Mouse (Mus musculus) left cerebral cortex, adult 2 months (tissue): Measurements from ENCODE around the gene Atg4c. TPM values are rescaled to one million over a fixed set of nuclear protein-coding genes. Genes with fewer than 3 reads are reported as not detected.

Experiments
- DNase-seq, 2 experiments: peaks; one replicate each; pipeline ENCODE4 v3.0.0; 2021 to 2022; ENCODE audit warnings: low spot score in 2 of 2, mixed read lengths in 1 of 2; ENCODE audit errors: extremely low spot score in 1 of 2
- H3K27ac ChIP-seq: fragments of 200-600 bp; 2 replicates; pipeline ENCODE4 v1.8.1; 2022
- H3K4me3 ChIP-seq: fragments of 200-600 bp; 2 replicates; pipeline ENCODE4 v1.8.1; 2022
- CTCF ChIP-seq: fragments of 200-600 bp; IDR thresholded peaks from 2 replicates; pipeline ENCODE4 v1.8.1; 2022; ENCODE audit warnings: antibody characterized with exemption, mild to moderate bottlenecking, moderate library complexity
- intact Hi-C: fragments of 180-260 bp; cut with DNase I; formaldehyde crosslinking; loops from one replicate; pipeline ENCODE4 v1.15.1; 2025
- total RNA-seq, 2 experiments: library from RNA; stranded (reverse); gene quantifications; 2 replicates each; pipeline ENCODE4 v1.2.3; 2021

Atg4c gene
- total RNA-seq, 2 experiments from 2014 or later: 44.8 to 46.8 TPM

GRCm38 (mm10) chr4:99174265-99174664 lies 19.5 kb upstream of the Atg4c start:
- TF ChIP-seq CTCF: no peak
- intact Hi-C loops: no loop called here

DNA sequence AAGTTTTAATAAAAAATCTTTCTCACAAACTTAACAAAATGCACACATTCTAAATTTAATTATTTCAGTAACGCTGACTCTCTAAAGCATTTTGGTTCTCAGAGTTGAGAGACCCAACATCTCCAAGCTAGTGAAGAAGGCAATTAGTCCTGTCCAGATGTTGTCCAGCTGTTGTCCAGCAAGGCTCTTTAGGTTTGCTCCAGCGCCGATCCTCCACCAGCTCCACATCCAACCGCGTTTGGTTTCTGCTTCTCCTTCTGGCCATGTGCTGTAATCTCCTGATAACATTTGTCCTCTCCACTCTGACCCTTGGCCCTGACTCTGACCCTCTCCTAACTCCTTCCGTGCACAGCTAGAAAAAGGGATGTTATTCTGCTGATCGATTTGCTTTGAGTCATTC lies 16.9 kb upstream of the Atg4c start:
- DNase-seq: no peak
- intact Hi-C loops: no loop called here
- no peak overlapping the region for H3K4me3 ChIP-seq
- TF ChIP-seq CTCF: no peak
- H3K27ac ChIP-seq: no peak overlapping the region

More at GRCm38 (mm10) chr4:99174265-99174664, 19.5 kb upstream of the Atg4c start:
- no peak for DNase-seq
- no peak overlapping the region for H3K27ac ChIP-seq
- no peak overlapping the region for H3K4me3 ChIP-seq

- intact Hi-C loops: no loop called here
- H3K4me3 ChIP-seq: no peak overlapping the region
- DNase-seq: no peak
- H3K27ac ChIP-seq: no peak overlapping the region
- no peak for TF ChIP-seq CTCF
Measured at GRCm38 (mm10) chr4:99177255-99177654, 16.5 kb upstream of the Atg4c start.

DNA sequence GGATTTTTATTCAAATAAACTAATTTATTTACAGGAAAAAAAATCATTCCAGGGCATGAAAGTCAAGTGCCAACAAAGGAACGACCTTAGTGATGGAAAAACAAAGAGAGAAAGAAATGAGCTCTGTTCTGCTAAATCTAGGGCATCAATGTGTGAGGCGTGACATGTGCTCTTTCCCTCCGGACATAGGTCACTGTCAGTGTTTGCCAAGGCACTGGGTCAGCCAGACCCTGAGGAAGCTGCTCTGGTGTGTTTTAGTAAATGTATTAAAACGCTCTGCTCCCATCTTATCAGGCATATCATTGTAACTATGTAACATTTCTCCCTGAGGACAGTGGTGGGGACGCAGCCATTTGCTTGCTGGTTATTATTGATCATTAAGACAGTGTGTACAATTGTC lies 14.9 kb upstream of the Atg4c start:
- no peak for TF ChIP-seq CTCF
- Histone ChIP-seq H3K27ac (no peak overlapping the region), H3K4me3 (no peak overlapping the region)
- no peak for DNase-seq
- intact Hi-C loops: no loop called here

- DNase-seq: no peak
- no peak overlapping the region for H3K4me3 ChIP-seq
- no peak overlapping the region for H3K27ac ChIP-seq
- TF ChIP-seq CTCF: no peak
- intact Hi-C loops: loop anchor here (5.0 kb wide), 4 partner anchors 57 to 457 kb away; partner anchors contain the start of gene Dock7
Measured at GRCm38 (mm10) chr4:99179446-99180120, 14.2 kb upstream of the Atg4c start.

GRCm38 (mm10) chr4:99180921-99181320 lies 12.8 kb upstream of the Atg4c start:
- Histone ChIP-seq H3K4me3 (no peak overlapping the region), H3K27ac (no peak overlapping the region)
- DNase-seq: no peak
- TF ChIP-seq CTCF: no peak
- intact Hi-C loops: loop anchor here (5.0 kb wide), 4 partner anchors 59 to 459 kb away; partner anchors contain the start of gene Dock7

- no peak for TF ChIP-seq CTCF
- no peak overlapping the region for H3K27ac ChIP-seq
- intact Hi-C loops: loop anchor here (5.0 kb wide), 4 partner anchors 60 to 460 kb away; partner anchors contain the start of gene Dock7
- no peak overlapping the region for H3K4me3 ChIP-seq
- DNase-seq: no peak
Measured at GRCm38 (mm10) chr4:99181739-99182419, 11.9 kb upstream of the Atg4c start.

GRCm38 (mm10) chr4:99182660-99183431 lies 10.9 kb upstream of the Atg4c start:
- no peak for DNase-seq
- TF ChIP-seq CTCF: peak; percentile 72
- Histone ChIP-seq H3K27ac (no peak overlapping the region), H3K4me3 (no peak overlapping the region)
- intact Hi-C loops: loop anchor here (5.0 kb wide), 4 partner anchors 61 to 461 kb away; partner anchors contain the start of gene Dock7

- no peak overlapping the region for H3K4me3 ChIP-seq
- intact Hi-C loops: loop anchor here (5.0 kb wide), 4 partner anchors 62 to 462 kb away; partner anchors contain the start of gene Dock7
- no peak overlapping the region for H3K27ac ChIP-seq
- DNase-seq: no peak
- TF ChIP-seq CTCF: no peak
Measured at GRCm38 (mm10) chr4:99184678-99185077, 9.1 kb upstream of the Atg4c start.

DNA sequence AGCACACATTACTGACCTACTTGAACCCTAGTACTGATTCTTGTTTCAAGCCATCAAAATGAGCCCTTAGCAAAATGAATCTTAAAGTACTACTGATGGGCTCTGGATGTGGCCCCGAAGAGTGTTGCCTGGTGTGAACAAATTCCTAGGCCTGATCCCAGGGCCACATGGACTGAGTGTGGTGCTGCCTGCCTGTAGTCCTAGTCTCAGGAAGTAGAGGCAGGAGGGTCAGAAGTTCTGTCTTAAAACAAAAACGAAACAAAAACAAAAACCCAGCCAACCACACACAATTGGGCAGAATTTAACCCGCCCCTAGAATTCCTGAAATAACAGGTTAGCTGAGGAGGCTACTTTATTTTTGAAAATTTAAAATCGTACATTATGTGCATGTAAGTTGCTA lies 8.4 kb upstream of the Atg4c start:
- intact Hi-C loops: no loop called here
- TF ChIP-seq CTCF: no peak
- no peak for DNase-seq
- Histone ChIP-seq H3K27ac (no peak overlapping the region), H3K4me3 (no peak overlapping the region)

- intact Hi-C loops: no loop called here
- H3K4me3 ChIP-seq: no peak overlapping the region
- no peak for DNase-seq
- H3K27ac ChIP-seq: no peak overlapping the region
- no peak for TF ChIP-seq CTCF
Measured at GRCm38 (mm10) chr4:99186412-99187125, 7.2 kb upstream of the Atg4c start.
